Mouse (Mus musculus) liver, postnatal 0 days (tissue): ENCODE data around the gene Irgm1.

ENCODE experiments used
- CTCF ChIP-seq: sonication (generic); IDR thresholded peaks from 2 replicates; pipeline ENCODE4 v1.5.1; 2016; ENCODE audit warnings: antibody characterized with exemption, low read depth
- EP300 ChIP-seq: IDR thresholded peaks from 2 replicates; pipeline ENCODE4 v1.6.1; 2016; ENCODE audit warnings: antibody characterized with exemption, low read depth, mild to moderate bottlenecking

DNA sequence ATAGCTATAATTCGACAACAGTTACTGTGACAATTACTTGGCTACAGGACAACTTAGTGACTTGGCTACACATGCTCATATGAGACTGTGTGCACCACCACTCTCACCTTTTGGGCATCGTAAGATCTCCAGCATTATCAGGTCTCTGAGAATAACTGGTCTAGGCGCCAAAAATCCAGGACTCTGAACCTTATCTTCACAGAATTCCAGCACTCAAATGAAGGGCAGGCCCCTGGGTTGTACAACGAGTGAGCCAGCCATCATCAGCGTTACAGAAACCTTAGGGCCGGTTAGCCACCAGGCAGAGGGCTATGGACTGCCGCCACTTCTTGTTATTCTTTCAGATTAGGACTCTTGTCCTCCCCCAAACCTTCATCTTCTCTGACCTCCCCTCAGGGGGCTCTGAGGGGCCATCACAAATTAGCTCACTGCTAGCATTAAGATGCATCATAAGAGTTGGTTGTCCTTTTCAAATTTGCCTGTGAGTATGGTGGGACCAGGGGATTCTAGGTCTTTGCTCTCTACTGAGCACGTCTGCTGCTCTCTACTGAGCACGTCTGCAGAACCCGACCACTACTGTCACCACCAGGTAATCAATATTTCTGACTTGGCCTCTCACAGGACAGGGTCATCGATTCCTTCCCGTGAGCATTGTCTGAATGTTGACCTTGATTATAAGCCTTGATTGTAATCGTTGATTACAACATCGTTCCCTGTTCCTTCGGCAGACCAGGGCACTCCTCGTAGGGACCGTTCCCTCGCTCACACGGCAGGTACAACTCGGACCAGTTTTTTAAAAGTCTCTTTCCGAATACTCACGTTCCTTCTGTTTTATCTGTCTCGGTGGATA lies 18.6 kb downstream of the Irgm1 start:
- no peak for TF ChIP-seq CTCF
- TF ChIP-seq EP300, result no peak
